In genomic region chr9:72652961-72653360, GRCm38 (mm10) we compare ENCODE assay signal across 8 mouse cellular contexts. TPM values are rescaled to one million over a fixed set of nuclear protein-coding genes. Genes with fewer than 3 reads are reported as not detected.
A peak's percentile ranks its signal among the peaks of the same experiment; 100 is the strongest.
DNase-seq lines count a peak whose midpoint lies in the region; ATAC-seq lines count a peak whose summit lies in the region.

No protein-coding gene starts in this region.

- 7% methylated on average over 8 of the region's 8 CpGs for WGBS in embryonic facial prominence, embryonic 14.5 days
- 21% methylated on average over 8 of the region's 8 CpGs for WGBS in heart, embryonic 15.5 days
- WGBS in liver, embryonic 16.5 days (ENCODE audit: insufficient replicate concordance) = 49% methylated on average over 8 of the region's 8 CpGs

- peak; percentile 40 for DNase-seq in kidney, adult 9 months
- DNase-seq in kidney, adult 8-10 months = no peak
- peak; percentile 94 for DNase-seq in embryonic facial prominence, embryonic 14.5 days (ENCODE audit: low spot score)
- DNase-seq in spleen, adult 18-20 months = no peak
- DNase-seq in urinary bladder, postnatal 10 days (ENCODE audit: low spot score) = no peak

- peak overlapping the region; percentile 89 for H3K27ac ChIP-seq in embryonic facial prominence, embryonic 14.5 days (replicated peaks; ENCODE audit: low read depth, low read length)
- peak overlapping the region; percentile 69 for H3K27ac ChIP-seq in heart, embryonic 15.5 days
- H3K27ac ChIP-seq in liver, embryonic 16.5 days (ENCODE audit: low read length) = no peak overlapping the region

- H3K4me3 ChIP-seq in embryonic facial prominence, embryonic 14.5 days (ENCODE audit: low read depth, low read length) = 0 out of 2 replicates have a peak overlapping the region, but pooled peaks have one; percentile 6
- H3K4me3 ChIP-seq in heart, embryonic 15.5 days = 0 out of 2 replicates have a peak overlapping the region, but pooled peaks have one; percentile 4
- H3K4me3 ChIP-seq in liver, embryonic 16.5 days (ENCODE audit: low read depth, low read length) = no peak overlapping the region

- H3K4me1 ChIP-seq in embryonic facial prominence, embryonic 14.5 days (ENCODE audit: control insufficient read depth, insufficient read depth, low read length) = peaks cover 29% of the 10 kb centered on the region
- H3K4me1 ChIP-seq in heart, embryonic 15.5 days (replicated peaks) = peaks cover 40% of the 10 kb centered on the region
- H3K4me1 ChIP-seq in liver, embryonic 16.5 days (ENCODE audit: control insufficient read depth, low read depth, low read length) = peaks cover 12% of the 10 kb centered on the region

- H3K4me2 ChIP-seq in embryonic facial prominence, embryonic 14.5 days (ENCODE audit: low read depth, low read length) = peak overlapping the region; percentile 48
- H3K4me2 ChIP-seq in heart, embryonic 15.5 days = peak overlapping the region; percentile 25
- no peak overlapping the region for H3K4me2 ChIP-seq in liver, embryonic 16.5 days (ENCODE audit: low read depth, low read length)

- peak overlapping the region; percentile 38; the same call in 1 of the 2 replicates for H3K9ac ChIP-seq in embryonic facial prominence, embryonic 14.5 days (ENCODE audit: low read depth, low read length)
- H3K9ac ChIP-seq in heart, embryonic 15.5 days = no peak overlapping the region
- no peak overlapping the region for H3K9ac ChIP-seq in liver, embryonic 16.5 days (ENCODE audit: low read depth, low read length)

- no peaks in the 10 kb centered on the region for H3K9me3 ChIP-seq in embryonic facial prominence, embryonic 14.5 days (ENCODE audit: control insufficient read depth, low read length)
- no peaks in the 10 kb centered on the region for H3K9me3 ChIP-seq in heart, embryonic 15.5 days (replicated peaks)
- no peaks in the 10 kb centered on the region for H3K9me3 ChIP-seq in liver, embryonic 16.5 days (replicated peaks; ENCODE audit: control insufficient read depth, low read length)

- no peaks in the 10 kb centered on the region for H3K36me3 ChIP-seq in embryonic facial prominence, embryonic 14.5 days (ENCODE audit: control insufficient read depth, insufficient read depth, low read length)
- H3K36me3 ChIP-seq in heart, embryonic 15.5 days = no peaks in the 10 kb centered on the region
- H3K36me3 ChIP-seq in liver, embryonic 16.5 days (ENCODE audit: control insufficient read depth, insufficient read depth) = no peaks in the 10 kb centered on the region

- peak; percentile 91 for ATAC-seq in embryonic facial prominence, embryonic 14.5 days (ENCODE audit: low read depth)
- peak; percentile 72; the same call in 1 of the 2 replicates for ATAC-seq in heart, embryonic 15.5 days (replicated peaks; ENCODE audit: insufficient number of reproducible peaks, insufficient read depth, low FRiP score, low read depth)
- ATAC-seq in liver, embryonic 16.5 days (ENCODE audit: low read depth) = peak; percentile 57; the same call in 1 of the 2 replicates
- ATAC-seq in CD4-positive, CD25-positive, alpha-beta regulatory T cell, adult 4 months = no peak

- H3K27me3 ChIP-seq in embryonic facial prominence, embryonic 14.5 days (replicated peaks; ENCODE audit: control insufficient read depth, insufficient read depth, low read length) = no peaks in the 10 kb centered on the region
- no peaks in the 10 kb centered on the region for H3K27me3 ChIP-seq in heart, embryonic 15.5 days
- H3K27me3 ChIP-seq in liver, embryonic 16.5 days (ENCODE audit: control insufficient read depth, insufficient read depth, low read depth, low read length) = no peaks in the 10 kb centered on the region

RNA-seq across cellular contexts. Expression of gene Nedd4, which starts 9.2 kb away (rescaled TPM):
- 649 and 733 TPM in 2 replicates for polyA plus RNA-seq in embryonic facial prominence, embryonic 14.5 days (2014; fragmentation: Nextera tagmentation; extraction: Ambion mirVana)
- 450 and 481 TPM in 2 replicates for polyA plus RNA-seq in heart, embryonic 15.5 days (2015; fragmentation: Nextera tagmentation; extraction: Ambion mirVana)
- 94.7 and 98.2 TPM in 2 replicates for polyA plus RNA-seq in liver, embryonic 16.5 days (2015; fragmentation: Nextera tagmentation; extraction: Ambion mirVana)
- 1 to 10 TPM; 4.5 to 4.7 TPM for polyA plus RNA-seq in CD4-positive, CD25-positive, alpha-beta regulatory T cell, adult 4 months (2017; shearing (Covaris generic))

Comparison
In these comparisons a context has a peak if more than half of its experiments do, and no peak if none do; other contexts are left out.
1. DNase-seq: peak in kidney, adult 9 months (single experiment) and embryonic facial prominence, embryonic 14.5 days (single experiment); none in kidney, adult 8-10 months (0 of 2), spleen, adult 18-20 months (0 of 2) and urinary bladder, postnatal 10 days (single experiment).
2. RNA of gene Nedd4, which starts 9.2 kb away (polyA plus RNA-seq): 649 to 733 TPM in embryonic facial prominence, embryonic 14.5 days, 450 to 481 TPM in heart, embryonic 15.5 days and 94.7 to 98.2 TPM in liver, embryonic 16.5 days; 4.5 to 4.7 TPM in CD4-positive, CD25-positive, alpha-beta regulatory T cell, adult 4 months; every median in the first group is over 10 times any median in the second.